Mouse (Mus musculus): ENCODE data around the gene Il2ra. TPM values are rescaled to one million over a fixed set of nuclear protein-coding genes. Genes with fewer than 3 reads are reported as not detected.

Il2ra gene
- polyA plus RNA-seq, 1 experiment from 2014 or later, result not detected

DNA sequence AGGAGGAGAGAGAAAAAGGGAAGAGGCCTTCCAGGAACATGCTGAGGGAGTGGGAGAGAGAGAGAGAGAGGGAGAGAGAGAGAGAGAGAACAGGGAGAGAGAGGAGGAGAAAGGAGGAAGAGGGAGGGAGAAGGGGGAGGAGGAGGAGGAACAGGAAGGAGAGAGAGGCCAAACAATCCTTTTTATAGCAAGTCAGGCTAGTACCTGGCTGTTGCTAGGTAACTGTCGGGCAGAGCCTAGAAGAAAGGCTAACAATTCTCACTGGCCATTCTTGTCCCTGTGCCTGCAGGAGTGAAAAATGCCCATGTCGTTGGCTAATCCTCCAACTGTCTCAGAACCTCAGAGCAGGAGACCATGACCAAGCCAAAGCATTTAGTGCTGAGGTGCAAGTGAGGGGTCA is 16.7 kb downstream of the Il2ra start:
- Histone ChIP-seq H3K36me3 (ENCODE audit: control insufficient read depth, insufficient read depth, low read length) (no peaks in the 10 kb centered on the region), H3K9ac (replicated peaks; ENCODE audit: low read depth, low read length) (no peak overlapping the region), H3K27ac (ENCODE audit: low read depth, low read length) (no peak overlapping the region), H3K4me1 (ENCODE audit: control insufficient read depth, insufficient read depth, low read length) (no peaks in the 10 kb centered on the region), H3K4me2 (ENCODE audit: low read depth, low read length) (no peak overlapping the region), H3K27me3 (ENCODE audit: control insufficient read depth, insufficient read depth, low read length) (no peaks in the 10 kb centered on the region), H3K9me3 (ENCODE audit: control insufficient read depth, low read length) (no peaks in the 10 kb centered on the region), H3K4me3 (ENCODE audit: low read depth, low read length) (no peak overlapping the region)
- 21% methylated on average over 2 of the region's 2 CpGs for WGBS
- ATAC-seq (ENCODE audit: low read depth), result peak; percentile 38; the same call in 1 of the 2 replicates

- H3K27ac ChIP-seq (ENCODE audit: low read depth, low read length), result no peak overlapping the region
- no peak overlapping the region for H3K4me3 ChIP-seq (ENCODE audit: low read depth, low read length)
- H3K4me1 ChIP-seq (ENCODE audit: control insufficient read depth, insufficient read depth, low read length), result no peaks in the 10 kb centered on the region
- H3K9me3 ChIP-seq (ENCODE audit: control insufficient read depth, low read length), result no peaks in the 10 kb centered on the region
- no peaks in the 10 kb centered on the region for H3K36me3 ChIP-seq (ENCODE audit: control insufficient read depth, insufficient read depth, low read length)
- no peak overlapping the region for H3K9ac ChIP-seq (replicated peaks; ENCODE audit: low read depth, low read length)
- no peaks in the 10 kb centered on the region for H3K27me3 ChIP-seq (ENCODE audit: control insufficient read depth, insufficient read depth, low read length)
- no peak for ATAC-seq (ENCODE audit: low read depth)
- no peak overlapping the region for H3K4me2 ChIP-seq (ENCODE audit: low read depth, low read length)
- 86% methylated on average over 6 of the region's 6 CpGs for WGBS
Observed at GRCm38 (mm10) chr2:11662143-11662906, 19.7 kb downstream of the Il2ra start.

- no peaks in the 10 kb centered on the region for H3K27me3 ChIP-seq (ENCODE audit: control insufficient read depth, insufficient read depth, low read length)
- H3K9ac ChIP-seq (replicated peaks; ENCODE audit: low read depth, low read length), result no peak overlapping the region
- no peak overlapping the region for H3K4me2 ChIP-seq (ENCODE audit: low read depth, low read length)
- H3K27ac ChIP-seq (ENCODE audit: low read depth, low read length), result no peak overlapping the region
- H3K4me1 ChIP-seq (ENCODE audit: control insufficient read depth, insufficient read depth, low read length), result no peaks in the 10 kb centered on the region
- H3K4me3 ChIP-seq (ENCODE audit: low read depth, low read length), result no peak overlapping the region
- ATAC-seq (ENCODE audit: low read depth), result no peak
- H3K9me3 ChIP-seq (ENCODE audit: control insufficient read depth, low read length), result no peaks in the 10 kb centered on the region
- 100% methylated on average over 1 of the region's 1 CpGs for WGBS
- no peaks in the 10 kb centered on the region for H3K36me3 ChIP-seq (ENCODE audit: control insufficient read depth, insufficient read depth, low read length)
Observed at GRCm38 (mm10) chr2:11662907-11663230, 20.3 kb downstream of the Il2ra start.

GRCm38 (mm10) chr2:11663961-11664360 is 21.4 kb downstream of the Il2ra start:
- Histone ChIP-seq H3K36me3 (ENCODE audit: control insufficient read depth, insufficient read depth, low read length) (no peaks in the 10 kb centered on the region), H3K9ac (replicated peaks; ENCODE audit: low read depth, low read length) (no peak overlapping the region)
- WGBS, result 3% methylated on average over 10 of the region's 10 CpGs

GRCm38 (mm10) chr2:11664367-11664766 is 21.8 kb downstream of the Il2ra start:
- ATAC-seq (ENCODE audit: low read depth), result peak; percentile 78
- no peaks in the 10 kb centered on the region for H3K4me1 ChIP-seq (ENCODE audit: control insufficient read depth, insufficient read depth, low read length)

More at GRCm38 (mm10) chr2:11663961-11664360, 21.4 kb downstream of the Il2ra start:
- ATAC-seq (ENCODE audit: low read depth), result peak; percentile 93
- Histone ChIP-seq H3K27ac (ENCODE audit: low read depth, low read length) (no peak overlapping the region), H3K4me3 (ENCODE audit: low read depth, low read length) (no peak overlapping the region), H3K4me2 (ENCODE audit: low read depth, low read length) (peak overlapping the region; percentile 25), H3K4me1 (ENCODE audit: control insufficient read depth, insufficient read depth, low read length) (no peaks in the 10 kb centered on the region), H3K9me3 (ENCODE audit: control insufficient read depth, low read length) (no peaks in the 10 kb centered on the region), H3K27me3 (ENCODE audit: control insufficient read depth, insufficient read depth, low read length) (no peaks in the 10 kb centered on the region)

DNA sequence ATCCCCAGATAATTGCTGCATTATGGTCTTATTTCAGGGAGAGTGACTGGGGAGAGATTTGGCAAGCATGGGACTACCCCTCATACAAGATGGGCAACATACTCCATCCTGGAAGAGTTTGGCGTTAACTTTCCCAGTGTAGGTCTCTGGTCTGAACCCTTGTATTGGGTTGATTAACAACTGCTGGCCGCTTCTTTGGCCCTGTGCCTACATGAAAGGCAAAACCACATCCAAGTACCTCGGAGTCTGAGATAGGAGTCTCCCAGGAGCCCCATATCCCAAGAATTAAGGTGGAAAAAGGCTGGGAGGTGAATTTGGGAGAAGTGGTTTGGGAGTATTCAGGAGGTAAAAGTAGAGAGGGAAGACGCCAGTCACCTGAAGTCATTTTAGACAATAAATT is 22.2 kb downstream of the Il2ra start:
- Histone ChIP-seq H3K27ac (ENCODE audit: low read depth, low read length) (no peak overlapping the region), H3K36me3 (ENCODE audit: control insufficient read depth, insufficient read depth, low read length) (no peaks in the 10 kb centered on the region), H3K27me3 (ENCODE audit: control insufficient read depth, insufficient read depth, low read length) (no peaks in the 10 kb centered on the region), H3K9ac (replicated peaks; ENCODE audit: low read depth, low read length) (no peak overlapping the region), H3K4me2 (ENCODE audit: low read depth, low read length) (no peak overlapping the region), H3K4me3 (ENCODE audit: low read depth, low read length) (no peak overlapping the region), H3K4me1 (ENCODE audit: control insufficient read depth, insufficient read depth, low read length) (no peaks in the 10 kb centered on the region), H3K9me3 (ENCODE audit: control insufficient read depth, low read length) (no peaks in the 10 kb centered on the region)
- WGBS, result 84% methylated on average over 4 of the region's 4 CpGs
- ATAC-seq (ENCODE audit: low read depth), result no peak; the same call in 1 of the 2 replicates

More at GRCm38 (mm10) chr2:11664367-11664766, 21.8 kb downstream of the Il2ra start:
- 48% methylated on average over 6 of the region's 6 CpGs for whole genome bisulfite sequencing
- Histone ChIP-seq H3K4me2 (ENCODE audit: low read depth, low read length) (peak overlapping the region; percentile 25), H3K27ac (ENCODE audit: low read depth, low read length) (no peak overlapping the region), H3K4me3 (ENCODE audit: low read depth, low read length) (no peak overlapping the region), H3K9me3 (ENCODE audit: control insufficient read depth, low read length) (no peaks in the 10 kb centered on the region), H3K36me3 (ENCODE audit: control insufficient read depth, insufficient read depth, low read length) (no peaks in the 10 kb centered on the region), H3K9ac (replicated peaks; ENCODE audit: low read depth, low read length) (no peak overlapping the region), H3K27me3 (ENCODE audit: control insufficient read depth, insufficient read depth, low read length) (no peaks in the 10 kb centered on the region)

DNA sequence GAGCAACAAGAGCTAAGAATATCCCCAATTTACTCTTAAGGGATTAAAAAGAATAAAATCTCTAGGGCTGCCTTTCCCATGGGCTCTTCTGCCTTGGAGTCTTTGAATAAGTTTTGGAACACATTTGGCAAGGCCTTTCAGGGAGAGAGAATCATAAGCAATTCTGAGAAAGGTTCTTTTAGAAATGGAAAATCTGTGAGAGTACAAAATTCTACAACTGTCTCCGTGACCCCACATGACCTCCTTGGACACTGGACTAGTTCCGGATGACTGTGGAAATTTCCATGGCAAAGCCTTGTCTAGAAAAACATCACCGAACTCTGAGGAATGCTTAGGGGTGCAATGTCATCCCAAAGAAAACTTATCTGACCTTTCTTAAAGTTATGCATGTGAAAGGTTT is 22.7 kb downstream of the Il2ra start:
- Histone ChIP-seq H3K27me3 (ENCODE audit: control insufficient read depth, insufficient read depth, low read length) (no peaks in the 10 kb centered on the region), H3K9me3 (ENCODE audit: control insufficient read depth, low read length) (no peaks in the 10 kb centered on the region), H3K27ac (ENCODE audit: low read depth, low read length) (no peak overlapping the region), H3K36me3 (ENCODE audit: control insufficient read depth, insufficient read depth, low read length) (no peaks in the 10 kb centered on the region), H3K4me3 (ENCODE audit: low read depth, low read length) (no peak overlapping the region), H3K9ac (replicated peaks; ENCODE audit: low read depth, low read length) (no peak overlapping the region), H3K4me1 (ENCODE audit: control insufficient read depth, insufficient read depth, low read length) (no peaks in the 10 kb centered on the region), H3K4me2 (ENCODE audit: low read depth, low read length) (no peak overlapping the region)
- 89% methylated on average over 3 of the region's 3 CpGs for WGBS
- no peak for ATAC-seq (ENCODE audit: low read depth)

DNA sequence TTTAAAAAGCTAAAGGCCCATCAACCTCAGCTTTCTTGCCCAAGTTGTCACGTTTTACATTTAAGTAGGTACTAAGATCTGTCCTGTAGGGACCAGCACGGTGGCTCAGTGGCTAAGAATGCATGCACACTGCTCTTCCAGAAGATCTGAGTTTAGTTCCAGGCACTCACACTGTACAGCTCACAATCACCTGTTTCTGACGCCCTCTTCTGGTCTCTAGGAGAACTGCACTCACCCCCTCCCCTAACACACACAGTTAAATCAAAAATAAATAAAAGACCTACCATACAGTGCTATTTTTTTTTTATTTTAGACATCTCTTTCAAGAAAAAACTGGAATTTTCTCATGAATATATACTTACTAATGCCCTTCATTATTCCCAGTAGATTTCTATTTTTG is 29.5 kb downstream of the Il2ra start:
- no peaks in the 10 kb centered on the region for H3K27me3 ChIP-seq (ENCODE audit: control insufficient read depth, insufficient read depth, low read length)
- ATAC-seq (ENCODE audit: low read depth), result no peak
- no peak overlapping the region for H3K4me3 ChIP-seq (ENCODE audit: low read depth, low read length)

GRCm38 (mm10) chr2:11679626-11680025 is 37.0 kb downstream of the Il2ra start:
- Histone ChIP-seq H3K4me2 (ENCODE audit: low read depth, low read length) (no peak overlapping the region), H3K36me3 (ENCODE audit: control insufficient read depth, insufficient read depth, low read length) (no peaks in the 10 kb centered on the region), H3K9ac (replicated peaks; ENCODE audit: low read depth, low read length) (no peak overlapping the region), H3K9me3 (ENCODE audit: control insufficient read depth, low read length) (no peaks in the 10 kb centered on the region; the same call in 1 of the 2 replicates), H3K27me3 (ENCODE audit: control insufficient read depth, insufficient read depth, low read length) (no peaks in the 10 kb centered on the region), H3K4me1 (ENCODE audit: control insufficient read depth, insufficient read depth, low read length) (no peaks in the 10 kb centered on the region), H3K27ac (ENCODE audit: low read depth, low read length) (no peak overlapping the region), H3K4me3 (ENCODE audit: low read depth, low read length) (no peak overlapping the region)
- WGBS, result 88% methylated on average over 7 of the region's 7 CpGs
- no peak for ATAC-seq (ENCODE audit: low read depth)

More for the DNA sequence above, 29.5 kb downstream of the Il2ra start:
- Histone ChIP-seq H3K4me1 (ENCODE audit: control insufficient read depth, insufficient read depth, low read length) (no peaks in the 10 kb centered on the region), H3K36me3 (ENCODE audit: control insufficient read depth, insufficient read depth, low read length) (no peaks in the 10 kb centered on the region), H3K4me2 (ENCODE audit: low read depth, low read length) (no peak overlapping the region), H3K27ac (ENCODE audit: low read depth, low read length) (no peak overlapping the region), H3K9ac (replicated peaks; ENCODE audit: low read depth, low read length) (no peak overlapping the region), H3K9me3 (ENCODE audit: control insufficient read depth, low read length) (no peaks in the 10 kb centered on the region)
- WGBS, result 22% methylated on average over 3 of the region's 3 CpGs
